Mouse (Mus musculus): ENCODE data around the gene Abr.

DNA sequence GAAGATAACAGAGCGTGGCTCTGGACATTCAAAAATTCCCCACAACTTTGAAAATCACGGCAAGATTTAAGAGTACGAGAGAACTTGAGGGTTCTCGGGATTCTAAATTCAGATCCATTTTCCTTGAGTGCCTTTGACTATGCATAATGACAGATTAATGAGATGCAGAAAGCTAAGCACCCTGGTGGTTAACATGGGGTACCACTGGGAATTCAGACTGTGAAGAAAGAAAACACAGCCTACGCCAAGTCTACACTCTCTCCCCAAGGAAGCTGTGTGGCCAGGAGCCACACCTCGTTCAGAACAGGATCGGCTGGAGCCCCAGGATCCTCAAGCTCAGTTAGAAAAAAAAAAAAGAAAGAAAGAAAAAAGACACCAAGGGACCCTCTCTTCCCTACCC lies 229.6 kb downstream of the Abr start:
- no peak for TF ChIP-seq CTCF (IDR thresholded peaks at IDR 0.05; ENCODE audit: insufficient read depth, low read length)
- no peak for TF ChIP-seq POLR2A (IDR thresholded peaks at IDR 0.05; ENCODE audit: borderline replicate concordance, extremely low read depth, low read depth, low read length)
